Mouse (Mus musculus) erythroblast, embryonic 14.5 days (primary cell): ENCODE measurements around the gene Fezf1. TPM values are rescaled to one million over a fixed set of nuclear protein-coding genes. Genes with fewer than 3 reads are reported as not detected.

Experiments used
- H3K27me3 ChIP-seq: 2 replicates; pipeline ENCODE4 v1.6.1; 2012; ENCODE audit warnings: inconsistent platforms; ENCODE audit not compliant: control insufficient read depth
- H3K36me3 ChIP-seq: 2 replicates; pipeline ENCODE4 v1.6.1; 2012; ENCODE audit warnings: mild to moderate bottlenecking, inconsistent platforms; ENCODE audit not compliant: control insufficient read depth
- H3K4me1 ChIP-seq: 2 replicates; pipeline ENCODE4 v1.6.1; 2012; ENCODE audit warnings: inconsistent platforms; ENCODE audit not compliant: control insufficient read depth
- H3K4me3 ChIP-seq: replicated peaks from 2 replicates; pipeline ENCODE3; 2012; ENCODE audit warnings: moderate library complexity, mild to moderate bottlenecking, inconsistent platforms
- H3K9me3 ChIP-seq: 2 replicates; pipeline ENCODE4 v1.6.1; 2012; ENCODE audit warnings: low read length, inconsistent platforms, mixed read lengths; ENCODE audit not compliant: control insufficient read depth
- GATA1 ChIP-seq: IDR thresholded peaks from 2 replicates; pipeline ENCODE4 v1.6.1; 2012; ENCODE audit warnings: low read length, inconsistent platforms, mixed read lengths
- TAL1 ChIP-seq: IDR thresholded peaks from 3 replicates; pipeline ENCODE4 v1.6.1; 2012; ENCODE audit warnings: low read length, inconsistent platforms, mixed read lengths
- polyA plus RNA-seq: library from polyadenylated mRNA; stranded (reverse); fragments of >175 nt; gene quantifications from 2 replicates; pipeline ENCODE4 v1.2.3, GENCODE M21; 2012

Gene Fezf1
- not detected in 2 replicates for polyA plus RNA-seq

GRCm38 (mm10) chr6:23248313-23249052, at the start of gene Fezf1:
Gene Fezf1 (minus strand): TSS chr6:23248362.
- H3K9me3 ChIP-seq = peaks cover 4% of the 10 kb centered on the region; the same call in 1 of the 2 replicates
- H3K4me3 ChIP-seq = no peak within 1 kb of the TSS
- H3K27me3 ChIP-seq = peaks cover 97% of the 10 kb centered on the region
- TF ChIP-seq TAL1 (no peak), GATA1 (no peak)
- no peaks in the 10 kb centered on the region for H3K36me3 ChIP-seq
- no peaks in the 10 kb centered on the region for H3K4me1 ChIP-seq

DNA sequence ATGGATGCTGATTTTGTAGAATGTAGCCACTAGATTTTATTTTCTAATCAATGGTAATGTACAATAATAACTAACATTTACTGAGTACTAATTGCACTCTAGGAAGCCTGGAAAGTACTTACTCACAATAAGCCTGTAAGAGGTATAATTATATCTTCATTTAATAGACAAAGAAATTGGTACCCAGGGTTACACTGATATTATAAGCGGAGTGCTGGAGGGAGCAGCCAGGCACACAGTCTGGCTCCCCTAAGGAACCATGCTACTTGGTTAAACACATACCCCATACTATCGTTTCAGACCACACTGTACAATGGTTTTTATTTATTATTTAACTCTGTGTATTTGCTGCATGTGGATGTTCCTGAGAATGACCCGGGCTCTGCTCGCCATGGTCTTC, 46.5 kb upstream of the Fezf1 start:
- no peak overlapping the region for H3K4me3 ChIP-seq
- no peaks in the 10 kb centered on the region for H3K36me3 ChIP-seq
- TF ChIP-seq TAL1 (no peak), GATA1 (no peak)
- no peaks in the 10 kb centered on the region for H3K27me3 ChIP-seq
- H3K9me3 ChIP-seq = peaks cover 2% of the 10 kb centered on the region; the same call in 1 of the 2 replicates
- H3K4me1 ChIP-seq = no peaks in the 10 kb centered on the region

GRCm38 (mm10) chr6:23288752-23289151, 40.6 kb upstream of the Fezf1 start:
- no peaks in the 10 kb centered on the region for H3K4me1 ChIP-seq
- peaks cover 2% of the 10 kb centered on the region; the same call in 1 of the 2 replicates for H3K9me3 ChIP-seq
- H3K36me3 ChIP-seq = no peaks in the 10 kb centered on the region
- no peak for TF ChIP-seq GATA1
- no peak for TF ChIP-seq TAL1
- H3K4me3 ChIP-seq = no peak overlapping the region
- no peaks in the 10 kb centered on the region for H3K27me3 ChIP-seq

- Histone ChIP-seq H3K36me3 (no peaks in the 10 kb centered on the region), H3K4me3 (no peak overlapping the region), H3K9me3 (no peaks in the 10 kb centered on the region; the same call in 1 of the 2 replicates), H3K4me1 (no peaks in the 10 kb centered on the region), H3K27me3 (no peaks in the 10 kb centered on the region)
- TF ChIP-seq GATA1 (no peak), TAL1 (no peak)
Observed at GRCm38 (mm10) chr6:23281514-23281820, 33.3 kb upstream of the Fezf1 start.

DNA sequence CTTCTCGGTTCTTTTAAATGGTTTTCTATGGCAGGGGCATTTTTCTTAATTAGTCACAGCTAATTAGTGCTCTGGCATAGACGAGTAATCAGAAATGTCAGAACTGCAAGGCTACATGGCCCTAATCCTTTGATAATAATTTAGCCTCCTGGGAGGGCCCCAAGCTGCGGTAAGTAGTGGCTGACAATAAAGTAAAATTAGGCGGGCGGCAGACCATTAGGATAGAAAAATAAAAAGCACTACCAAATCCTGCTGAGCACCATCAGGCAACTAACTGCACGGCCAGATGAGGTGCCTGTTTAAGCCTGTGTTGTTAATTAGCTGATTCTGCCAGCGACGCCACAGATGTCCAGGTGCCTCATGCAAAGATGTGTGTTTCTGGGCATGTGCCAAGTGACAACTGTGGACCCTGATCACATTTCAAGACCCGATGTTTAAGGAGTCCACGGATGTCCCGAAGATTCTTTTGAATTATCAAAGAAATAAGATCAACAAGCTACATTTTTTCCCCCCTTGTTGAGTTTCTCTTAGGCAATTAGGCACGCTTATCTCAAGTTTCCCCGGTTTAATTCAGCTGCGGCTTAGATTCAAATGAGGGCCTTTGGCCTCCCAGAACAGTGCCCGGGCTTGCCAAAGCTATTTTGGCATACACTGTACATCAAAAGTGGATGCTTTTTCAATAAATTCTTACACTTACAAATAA, 32.8 kb upstream of the Fezf1 start:
- TF ChIP-seq GATA1 (no peak), TAL1 (no peak)

GRCm38 (mm10) chr6:23273483-23273882, 25.3 kb upstream of the Fezf1 start:
- no peaks in the 10 kb centered on the region for H3K9me3 ChIP-seq
- H3K27me3 ChIP-seq = peaks cover 6% of the 10 kb centered on the region; the same call in 1 of the 2 replicates
- H3K4me3 ChIP-seq = no peak overlapping the region
- TF ChIP-seq GATA1 (no peak), TAL1 (no peak)
- H3K4me1 ChIP-seq = no peaks in the 10 kb centered on the region
- no peaks in the 10 kb centered on the region for H3K36me3 ChIP-seq

More for the DNA sequence above, 32.8 kb upstream of the Fezf1 start:
- H3K4me3 ChIP-seq = no peak overlapping the region
- H3K4me1 ChIP-seq = no peaks in the 10 kb centered on the region
- H3K9me3 ChIP-seq = no peaks in the 10 kb centered on the region; the same call in 1 of the 2 replicates
- H3K36me3 ChIP-seq = no peaks in the 10 kb centered on the region
- no peaks in the 10 kb centered on the region for H3K27me3 ChIP-seq

- no peak for TF ChIP-seq TAL1
- TF ChIP-seq GATA1 = no peak
- Histone ChIP-seq H3K4me3 (no peak overlapping the region), H3K27me3 (peaks cover 6% of the 10 kb centered on the region; the same call in 1 of the 2 replicates), H3K9me3 (no peaks in the 10 kb centered on the region), H3K36me3 (no peaks in the 10 kb centered on the region), H3K4me1 (no peaks in the 10 kb centered on the region)
Observed at GRCm38 (mm10) chr6:23272979-23273378, 24.8 kb upstream of the Fezf1 start.

GRCm38 (mm10) chr6:23272542-23272941, 24.4 kb upstream of the Fezf1 start:
- no peaks in the 10 kb centered on the region for H3K4me1 ChIP-seq
- no peak overlapping the region for H3K4me3 ChIP-seq
- no peaks in the 10 kb centered on the region for H3K9me3 ChIP-seq
- TF ChIP-seq GATA1 = no peak
- TF ChIP-seq TAL1 = no peak
- H3K27me3 ChIP-seq = peaks cover 6% of the 10 kb centered on the region; the same call in 1 of the 2 replicates
- H3K36me3 ChIP-seq = no peaks in the 10 kb centered on the region

DNA sequence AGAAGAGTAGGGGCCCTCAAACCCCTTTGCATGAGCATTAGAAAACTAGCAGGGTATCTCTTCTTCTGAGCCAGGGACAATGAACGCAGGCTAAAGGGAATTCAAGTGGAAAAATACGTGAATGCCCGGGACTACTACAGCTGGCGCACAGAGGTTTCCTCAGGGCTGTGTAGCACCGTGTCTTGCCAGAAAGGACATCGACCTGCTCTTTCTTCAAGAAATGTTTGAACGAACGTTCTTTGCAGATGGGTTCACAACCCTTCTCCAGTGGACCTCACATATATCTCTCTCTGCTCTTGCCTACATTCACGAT, 12.5 kb upstream of the Fezf1 start:
- H3K4me1 ChIP-seq = no peaks in the 10 kb centered on the region
- TF ChIP-seq GATA1 = no peak
- TF ChIP-seq TAL1 = no peak
- H3K9me3 ChIP-seq = no peaks in the 10 kb centered on the region
- H3K4me3 ChIP-seq = no peak overlapping the region
- H3K36me3 ChIP-seq = no peaks in the 10 kb centered on the region
- H3K27me3 ChIP-seq = peaks cover 49% of the 10 kb centered on the region
